Mouse (Mus musculus) granulocyte monocyte progenitor cell, adult 5-6 weeks (primary cell): ENCODE data around the gene Txndc2. TPM values are rescaled to one million over a fixed set of nuclear protein-coding genes. Genes with fewer than 3 reads are reported as not detected.

Experiments
- ATAC-seq: replicated peaks from 2 replicates; pipeline ENCODE4 v1.8.0; 2016; ENCODE audit warnings: mild to moderate bottlenecking, moderate TSS enrichment, inconsistent platforms; ENCODE audit not compliant: poor library complexity, severe bottlenecking
- total RNA-seq, 2 experiments: library from RNA; stranded (forward) in 1 of 2; stranded (reverse) in 1 of 2; fragments of 200-712, 200-1000 nt in 1 of 2; fragments of >200 nt in 1 of 2; fragmentation: Nextera tagmentation in 1 of 2; gene quantifications; 2 replicates each; pipeline ENCODE4 v1.2.3; 2014 to 2017

Gene Txndc2
- total RNA-seq (2014; fragmentation: Nextera tagmentation) (not detected in 2 replicates), total RNA-seq (2017) (not detected in 2 replicates)

DNA sequence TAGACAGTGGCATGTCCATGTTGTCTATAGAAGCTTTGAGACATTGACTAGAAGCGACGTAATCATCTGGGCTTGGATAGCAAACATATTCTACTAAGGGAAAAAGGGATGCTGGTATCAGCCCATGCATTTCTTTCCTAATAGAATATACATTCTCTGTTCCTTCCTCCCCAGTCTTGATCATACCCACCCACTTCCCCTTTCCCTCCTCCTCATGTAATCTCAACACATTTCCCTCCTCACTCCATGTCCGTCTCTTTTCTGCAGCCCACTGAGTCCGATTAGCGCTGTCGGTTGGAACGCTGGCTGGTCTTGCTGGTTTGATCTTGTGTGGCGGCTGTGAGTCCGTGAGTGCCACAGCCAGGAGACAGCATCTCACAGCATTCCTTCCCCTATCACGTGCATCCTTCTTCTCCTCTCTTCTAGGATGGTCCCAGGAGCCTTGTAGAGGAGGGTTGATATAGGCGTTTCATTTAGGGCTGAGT lies at the start of gene Txndc2:
TSS of gene Txndc2 (minus strand) at position 435 of the 485 bp plus-strand sequence.
- peak; percentile 89 for ATAC-seq

DNA sequence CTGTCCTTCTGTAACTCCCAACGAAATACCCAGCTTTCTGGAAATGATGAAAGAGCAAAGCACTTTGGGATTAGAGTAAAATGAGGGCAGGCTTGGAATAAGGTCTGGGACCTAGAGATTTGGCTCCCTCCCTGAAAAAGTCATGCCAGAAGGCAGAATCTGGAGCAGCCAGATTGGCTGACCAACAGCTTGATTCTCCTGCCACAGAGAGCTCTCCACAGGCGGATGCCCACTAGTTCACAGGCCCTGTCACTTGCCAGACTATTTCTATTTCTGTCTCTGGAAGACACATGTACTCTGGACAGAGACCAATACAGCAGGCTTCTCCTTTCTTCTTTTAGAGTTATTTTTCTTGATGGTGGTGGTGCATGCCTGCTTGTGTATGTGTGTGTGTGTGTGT lies 41.8 kb upstream of the Txndc2 start:
- ATAC-seq: no peak

- no peak for ATAC-seq
Observed at GRCm38 (mm10) chr17:65683316-65683715, 41.3 kb upstream of the Txndc2 start.

GRCm38 (mm10) chr17:65682071-65682680 lies 40.2 kb upstream of the Txndc2 start:
- no peak for ATAC-seq

DNA sequence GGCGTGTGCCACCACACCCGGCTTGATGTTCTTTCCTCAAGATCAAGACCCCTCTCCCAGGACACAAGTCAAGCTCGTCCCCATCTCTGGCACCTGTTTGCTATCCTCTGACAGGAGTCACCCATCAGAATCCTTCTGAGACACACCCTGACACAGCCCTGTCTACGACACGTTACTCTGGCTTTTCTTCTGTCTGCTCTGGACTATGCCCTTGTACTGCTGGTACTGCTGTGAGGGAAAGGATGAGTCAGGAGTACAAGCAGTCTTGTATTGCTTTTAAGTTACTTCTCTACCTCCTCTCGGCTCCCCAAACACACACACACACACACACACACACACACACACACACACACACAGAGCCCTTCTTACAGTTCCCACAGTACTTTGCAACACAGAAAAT lies 39.5 kb upstream of the Txndc2 start:
- no peak for ATAC-seq

DNA sequence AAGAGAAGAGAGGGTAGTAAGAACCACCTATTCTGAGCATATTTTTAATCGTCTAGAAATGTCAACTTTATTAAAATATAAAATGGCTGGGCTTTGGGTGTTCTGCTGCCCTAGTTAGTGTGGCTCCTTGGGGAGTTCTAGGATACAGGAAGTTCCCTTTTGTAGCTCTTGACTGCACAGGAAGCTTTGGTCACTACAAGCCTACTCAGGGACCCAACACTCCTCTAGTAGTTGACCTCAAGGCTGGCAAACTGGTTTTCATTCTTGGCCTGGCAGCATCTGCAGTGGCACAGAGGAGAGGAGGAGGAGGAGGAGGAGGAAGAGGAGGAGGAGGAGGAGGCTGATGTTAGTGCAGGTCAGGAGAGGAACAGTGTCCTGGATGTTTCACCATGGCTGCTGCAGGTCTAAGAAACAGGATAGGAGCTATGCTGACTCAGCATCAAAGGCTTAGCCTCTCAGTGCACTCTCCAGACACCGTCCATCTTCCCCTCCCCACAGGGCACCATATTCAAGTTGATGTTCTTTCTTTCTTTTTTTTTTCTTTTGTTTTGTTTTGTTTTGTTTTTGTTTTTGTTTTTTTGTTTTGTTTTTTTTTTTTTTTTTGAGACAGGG lies 38.9 kb upstream of the Txndc2 start:
- peak; percentile 52 for ATAC-seq

DNA sequence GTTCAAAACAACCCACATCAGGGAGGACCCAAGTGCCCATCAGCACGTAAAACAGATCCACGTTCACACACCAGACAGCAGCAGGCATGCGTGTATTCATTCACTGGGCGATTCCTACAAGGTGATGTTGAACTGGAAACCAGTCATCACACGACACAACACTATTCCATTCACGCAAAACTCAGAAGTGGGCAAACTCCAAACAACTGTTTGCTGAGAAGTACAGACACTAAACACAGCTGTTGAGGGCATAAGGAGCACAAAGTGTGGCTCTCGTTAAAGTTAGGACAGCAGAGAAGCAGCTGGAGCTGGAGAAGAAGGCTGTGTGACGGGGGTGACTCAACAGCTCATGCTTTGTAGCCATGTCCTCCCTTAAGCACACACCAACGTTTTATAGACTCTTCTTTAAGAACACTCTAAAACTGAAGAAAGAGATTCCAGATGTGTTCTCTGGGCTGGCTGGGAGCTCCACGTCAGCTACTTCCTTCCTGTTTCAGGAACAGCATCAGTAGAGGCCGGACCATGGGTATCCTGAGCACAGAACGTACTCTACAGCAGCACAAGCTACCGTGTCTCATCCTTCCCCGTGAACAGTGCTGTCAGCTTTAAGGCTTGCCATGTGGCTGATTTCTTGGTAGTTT lies 38.0 kb upstream of the Txndc2 start:
- ATAC-seq: peak; percentile 52; the same call in 1 of the 2 replicates

- no peak for ATAC-seq
Observed at GRCm38 (mm10) chr17:65677742-65678141, 35.8 kb upstream of the Txndc2 start.

- ATAC-seq: no peak
Observed at GRCm38 (mm10) chr17:65676536-65676935, 34.6 kb upstream of the Txndc2 start.

- no peak for ATAC-seq
Observed at GRCm38 (mm10) chr17:65675985-65676384, 34.0 kb upstream of the Txndc2 start.

GRCm38 (mm10) chr17:65674710-65675171 lies 32.8 kb upstream of the Txndc2 start:
- ATAC-seq: peak; percentile 97

GRCm38 (mm10) chr17:65672926-65673325 lies 31.0 kb upstream of the Txndc2 start:
- ATAC-seq: no peak

GRCm38 (mm10) chr17:65669061-65669460 lies 27.1 kb upstream of the Txndc2 start:
- ATAC-seq: no peak

- no peak for ATAC-seq
Observed at GRCm38 (mm10) chr17:65667792-65668191, 25.8 kb upstream of the Txndc2 start.

- no peak for ATAC-seq
Observed at GRCm38 (mm10) chr17:65666388-65667161, 24.6 kb upstream of the Txndc2 start.

GRCm38 (mm10) chr17:65665786-65666387 lies 23.9 kb upstream of the Txndc2 start:
- no peak for ATAC-seq

- ATAC-seq: peak; percentile 59
Observed at GRCm38 (mm10) chr17:65663329-65664078, 21.5 kb upstream of the Txndc2 start.

DNA sequence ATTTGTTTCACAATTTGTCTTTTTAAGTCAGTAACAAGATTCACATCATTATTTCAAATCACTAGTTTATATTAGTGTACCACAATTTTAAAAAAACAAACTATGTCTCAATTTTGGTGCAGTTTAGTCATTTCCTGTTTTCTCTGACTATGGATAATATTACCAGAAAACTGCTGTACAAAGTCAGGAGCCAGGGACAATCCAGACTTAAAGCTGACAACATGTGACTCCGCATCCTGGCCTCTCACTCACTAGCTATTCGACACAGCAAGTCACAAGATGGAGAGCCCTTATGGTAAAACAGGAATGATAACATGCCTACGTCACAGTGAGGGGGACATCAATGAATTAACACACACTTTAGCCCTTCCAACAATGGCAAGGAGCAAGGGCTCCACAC lies 20.7 kb upstream of the Txndc2 start:
- peak; percentile 55 for ATAC-seq

GRCm38 (mm10) chr17:65658416-65658815 lies 16.4 kb upstream of the Txndc2 start:
- ATAC-seq: peak; percentile 38; the same call in 1 of the 2 replicates
